Mouse (Mus musculus): ENCODE data around the gene Cbfa2t3. TPM values are rescaled to one million over a fixed set of nuclear protein-coding genes. Genes with fewer than 3 reads are reported as not detected.

Cbfa2t3 gene
- total and polyA plus RNA-seq, 3 experiments: 10.5 to 102 TPM; not detected in 1

- DNase-seq (ENCODE audit: low read depth, low spot score): peak; percentile 85
- H3K4me1 ChIP-seq (ENCODE audit: control insufficient read depth in 1 of 2, insufficient read depth in 2 of 2, low read length in 2 of 2): peaks cover 10 to 42% of the 10 kb centered on the region in 2 experiments
- H3K4me3 ChIP-seq (ENCODE audit: control insufficient read depth in 1 of 2, insufficient read depth in 1 of 2, low read depth in 2 of 2, low read length in 2 of 2): no peak overlapping the region
- no peaks in the 10 kb centered on the region for H3K27me3 ChIP-seq (ENCODE audit: control insufficient read depth in 1 of 2, insufficient read depth in 2 of 2, low read length in 2 of 2)
- TF ChIP-seq SIN3A (IDR thresholded peaks at IDR 0.05; ENCODE audit: low read length): peak; percentile 54; the same call in 1 of the 2 replicates
- no peak for TF ChIP-seq ZC3H11A (IDR thresholded peaks at IDR 0.05; ENCODE audit: low read depth, low read length)
- TF ChIP-seq RCOR1 (IDR thresholded peaks at IDR 0.05; ENCODE audit: low read depth, low read length): peak; percentile 52; the same call in 1 of the 2 replicates
- TF ChIP-seq TCF12 (IDR thresholded peaks at IDR 0.05; ENCODE audit: low read depth, low read length): peak; percentile 45; the same call in 1 of the 2 replicates
- peak; percentile 42; the same call in 1 of the 2 replicates for TF ChIP-seq ETS1 (IDR thresholded peaks at IDR 0.05; ENCODE audit: low read depth, low read length)
- TF ChIP-seq KAT2A (conservative IDR thresholded peaks at IDR 0.05; ENCODE audit: low read depth, low read length): no peak
- TF ChIP-seq NRF1 (IDR thresholded peaks at IDR 0.05; ENCODE audit: insufficient read depth, low read depth, low read length, poor library complexity, severe bottlenecking): 0 out of 2 replicates have a peak, but pooled peaks have one; percentile 6
- peak; percentile 39 to 42; a peak in 3 of 4 replicates for TF ChIP-seq EP300 (IDR thresholded peaks at IDR 0.05; ENCODE audit: low read depth in 1 of 2, low read length in 2 of 2)
- TF ChIP-seq GATA1 (IDR thresholded peaks at IDR 0.05; ENCODE audit: low read depth, low read length): no peak
- H3K9me3 ChIP-seq (replicated peaks; ENCODE audit: insufficient read depth, low read length): no peaks in the 10 kb centered on the region
- H3K36me3 ChIP-seq (ENCODE audit: control insufficient read depth in 1 of 2, insufficient read depth in 2 of 2, low read length in 2 of 2): peaks cover 0 to 16% of the 10 kb centered on the region in 2 experiments; a peak in 2 of 4 replicates
- H3K9ac ChIP-seq (ENCODE audit: control insufficient read depth, low read depth, low read length, poor library complexity, severe bottlenecking): no peak overlapping the region
- H3K79me2 ChIP-seq (ENCODE audit: control insufficient read depth, insufficient read depth, low read length, poor library complexity): no peaks in the 10 kb centered on the region; the same call in 1 of the 2 replicates
- H3K27ac ChIP-seq (ENCODE audit: control insufficient read depth, low read depth, low read length): no peak overlapping the region
Observed at GRCm38 (mm10) chr8:122739102-122739725, 40.3 kb upstream of the Cbfa2t3 start.

- peaks cover 0 to 16% of the 10 kb centered on the region in 2 experiments; a peak in 2 of 4 replicates for H3K36me3 ChIP-seq (ENCODE audit: control insufficient read depth in 1 of 2, insufficient read depth in 2 of 2, low read length in 2 of 2)
- no peak for DNase-seq (ENCODE audit: low read depth, low spot score)
- H3K9me3 ChIP-seq (replicated peaks; ENCODE audit: insufficient read depth, low read length): no peaks in the 10 kb centered on the region
- TF ChIP-seq POLR2AphosphoS5 (IDR thresholded peaks at IDR 0.05; ENCODE audit: borderline replicate concordance, low read depth, low read length) (no peak), MYC (IDR thresholded peaks at IDR 0.05; ENCODE audit: low read depth, low read length) (no peak), SMC3 (IDR thresholded peaks at IDR 0.05; ENCODE audit: low read depth, low read length) (no peak), ZMIZ1 (IDR thresholded peaks at IDR 0.05; ENCODE audit: low read depth, low read length) (no peak), USF2 (IDR thresholded peaks at IDR 0.05; ENCODE audit: borderline replicate concordance in 1 of 2, insufficient read depth in 1 of 2, low read depth in 1 of 2, low read length in 2 of 2) (no peak), MEF2A (IDR thresholded peaks at IDR 0.05; ENCODE audit: extremely low read depth, insufficient replicate concordance, low read depth, low read length, poor library complexity, severe bottlenecking) (no peak), POLR2A (IDR thresholded peaks at IDR 0.05; ENCODE audit: control insufficient read depth in 1 of 2, insufficient read depth in 1 of 2, low read depth in 1 of 2, low read length in 2 of 2, poor library complexity in 1 of 2) (no peak), NRF1 (IDR thresholded peaks at IDR 0.05; ENCODE audit: insufficient read depth, low read depth, low read length, poor library complexity, severe bottlenecking) (no peak), MXI1 (IDR thresholded peaks at IDR 0.05; ENCODE audit: low read depth, low read length) (no peak), TCF12 (IDR thresholded peaks at IDR 0.05; ENCODE audit: low read depth, low read length) (no peak), EP300 (IDR thresholded peaks at IDR 0.05; ENCODE audit: low read depth in 1 of 2, low read length in 2 of 2) (no peak), ZKSCAN1 (IDR thresholded peaks at IDR 0.05; ENCODE audit: low read depth, low read length) (no peak), JUND (IDR thresholded peaks at IDR 0.05; ENCODE audit: low read depth, low read length) (no peak), CTCF (IDR thresholded peaks at IDR 0.05 in 2 of 3, conservative IDR thresholded peaks at IDR 0.05 in 1 of 3; ENCODE audit: control insufficient read depth in 1 of 3, insufficient read depth in 1 of 3, low read depth in 2 of 3, low read length in 3 of 3, poor library complexity in 1 of 3, severe bottlenecking in 1 of 3) (no peak), MAX (IDR thresholded peaks at IDR 0.05; ENCODE audit: low read length) (no peak), RAD21 (IDR thresholded peaks at IDR 0.05; ENCODE audit: low read depth, low read length) (no peak), KAT2A (conservative IDR thresholded peaks at IDR 0.05; ENCODE audit: low read depth, low read length) (no peak), MAFK (IDR thresholded peaks at IDR 0.05; ENCODE audit: borderline replicate concordance, low read depth, low read length) (no peak), HCFC1 (IDR thresholded peaks at IDR 0.05; ENCODE audit: low read depth, low read length) (no peak)
- H3K9ac ChIP-seq (ENCODE audit: control insufficient read depth, low read depth, low read length, poor library complexity, severe bottlenecking): no peak overlapping the region
- no peak overlapping the region for H3K4me3 ChIP-seq (ENCODE audit: control insufficient read depth in 1 of 2, insufficient read depth in 1 of 2, low read depth in 2 of 2, low read length in 2 of 2)
- H3K27ac ChIP-seq (ENCODE audit: control insufficient read depth, low read depth, low read length): no peak overlapping the region
- no peaks in the 10 kb centered on the region; the same call in 1 of the 2 replicates for H3K79me2 ChIP-seq (ENCODE audit: control insufficient read depth, insufficient read depth, low read length, poor library complexity)
- H3K4me1 ChIP-seq (ENCODE audit: control insufficient read depth in 1 of 2, insufficient read depth in 2 of 2, low read length in 2 of 2): peaks cover 10 to 42% of the 10 kb centered on the region in 2 experiments
- no peaks in the 10 kb centered on the region for H3K27me3 ChIP-seq (ENCODE audit: control insufficient read depth in 1 of 2, insufficient read depth in 2 of 2, low read length in 2 of 2)
Observed at GRCm38 (mm10) chr8:122737886-122738285, 39.0 kb upstream of the Cbfa2t3 start.

Measured in MEL (cell line).